Mouse (Mus musculus): ENCODE measurements around the gene Kcnj14.

- TF ChIP-seq POLR2A (IDR thresholded peaks at IDR 0.05; ENCODE audit: control insufficient read depth, extremely low read depth, insufficient read depth, low read length, poor library complexity) (0 out of 2 replicates have a peak, but pooled peaks have one; percentile 31), CTCF (IDR thresholded peaks at IDR 0.05; ENCODE audit: borderline replicate concordance, control insufficient read depth, extremely low read depth, insufficient read depth, low read length, poor library complexity) (peak; percentile 87)
Measured at GRCm38 (mm10) chr7:45872624-45873023, 48.0 kb upstream of the Kcnj14 start, which contains the start of gene Kdelr1.

Data from thymus, adult 2 months (tissue).